Mouse (Mus musculus) midbrain, embryonic 11.5 days (tissue): Measurements from ENCODE around the gene Esam. TPM values are rescaled to one million over a fixed set of nuclear protein-coding genes. Genes with fewer than 3 reads are reported as not detected.

Experiments used
- ATAC-seq: fragments of 200-750 bp; cut with Nextera tagmentation; 2 replicates; pipeline ENCODE4 v1.8.0; 2017; ENCODE audit warnings: moderate TSS enrichment, moderate library complexity; ENCODE audit not compliant: low FRiP score
- DNase-seq: peaks from one replicate; pipeline ENCODE4 v3.0.0; 2015; ENCODE audit warnings: low spot score; ENCODE audit errors: missing footprints
- H3K27ac ChIP-seq: fragments of 300-500 bp; sonication (generic); 2 replicates; pipeline ENCODE4 v1.5.1; 2014; ENCODE audit warnings: low read depth, low read length
- H3K27me3 ChIP-seq: fragments of 300-500 bp; sonication (generic); 2 replicates; pipeline ENCODE4 v1.6.1; 2014; ENCODE audit warnings: mild to moderate bottlenecking, low read length, moderate library complexity, mixed read lengths; ENCODE audit not compliant: control insufficient read depth, insufficient read depth
- H3K36me3 ChIP-seq: fragments of 300-500 bp; sonication (generic); 2 replicates; pipeline ENCODE4 v1.6.1; 2014; ENCODE audit warnings: mild to moderate bottlenecking, low read length, moderate library complexity, mixed read lengths; ENCODE audit not compliant: control insufficient read depth, insufficient read depth
- H3K4me1 ChIP-seq: fragments of 300-500 bp; sonication (generic); 2 replicates; pipeline ENCODE4 v1.6.1; 2014; ENCODE audit warnings: low read length; ENCODE audit not compliant: control insufficient read depth, insufficient read depth
- H3K4me2 ChIP-seq: fragments of 300-500 bp; sonication (generic); 2 replicates; pipeline ENCODE4 v1.6.1; 2014; ENCODE audit warnings: mild to moderate bottlenecking, moderate library complexity
- H3K4me3 ChIP-seq: fragments of 300-500 bp; sonication (generic); 2 replicates; pipeline ENCODE4 v1.5.1; 2014; ENCODE audit warnings: low read depth, low read length
- H3K9ac ChIP-seq: fragments of 300-500 bp; sonication (generic); 2 replicates; pipeline ENCODE4 v1.6.1; 2014; ENCODE audit warnings: low read length
- H3K9me3 ChIP-seq: fragments of 300-500 bp; sonication (generic); 2 replicates; pipeline ENCODE4 v1.6.1; 2016; ENCODE audit warnings: low read length; ENCODE audit not compliant: control insufficient read depth
- WGBS: fragments of 180-500 bp; shearing (Covaris S2); extraction: QIAGEN DNeasy Blood & Tissue Kit; methylation state at CpG from one replicate; pipeline ENCODE4 v1.1.7; 2014; 5-methylcytosine and 5-hydroxymethylcytosine counted together
- polyA plus RNA-seq: library from polyadenylated mRNA; unstranded; fragments of >200 nt; fragmentation: Nextera tagmentation; extraction: Ambion mirVana; gene quantifications from 2 replicates; pipeline ENCODE4 v1.2.1, GENCODE M21; 2014

The Esam gene
- polyA plus RNA-seq, 1 experiment from 2014 or later: 29.6 TPM

DNA sequence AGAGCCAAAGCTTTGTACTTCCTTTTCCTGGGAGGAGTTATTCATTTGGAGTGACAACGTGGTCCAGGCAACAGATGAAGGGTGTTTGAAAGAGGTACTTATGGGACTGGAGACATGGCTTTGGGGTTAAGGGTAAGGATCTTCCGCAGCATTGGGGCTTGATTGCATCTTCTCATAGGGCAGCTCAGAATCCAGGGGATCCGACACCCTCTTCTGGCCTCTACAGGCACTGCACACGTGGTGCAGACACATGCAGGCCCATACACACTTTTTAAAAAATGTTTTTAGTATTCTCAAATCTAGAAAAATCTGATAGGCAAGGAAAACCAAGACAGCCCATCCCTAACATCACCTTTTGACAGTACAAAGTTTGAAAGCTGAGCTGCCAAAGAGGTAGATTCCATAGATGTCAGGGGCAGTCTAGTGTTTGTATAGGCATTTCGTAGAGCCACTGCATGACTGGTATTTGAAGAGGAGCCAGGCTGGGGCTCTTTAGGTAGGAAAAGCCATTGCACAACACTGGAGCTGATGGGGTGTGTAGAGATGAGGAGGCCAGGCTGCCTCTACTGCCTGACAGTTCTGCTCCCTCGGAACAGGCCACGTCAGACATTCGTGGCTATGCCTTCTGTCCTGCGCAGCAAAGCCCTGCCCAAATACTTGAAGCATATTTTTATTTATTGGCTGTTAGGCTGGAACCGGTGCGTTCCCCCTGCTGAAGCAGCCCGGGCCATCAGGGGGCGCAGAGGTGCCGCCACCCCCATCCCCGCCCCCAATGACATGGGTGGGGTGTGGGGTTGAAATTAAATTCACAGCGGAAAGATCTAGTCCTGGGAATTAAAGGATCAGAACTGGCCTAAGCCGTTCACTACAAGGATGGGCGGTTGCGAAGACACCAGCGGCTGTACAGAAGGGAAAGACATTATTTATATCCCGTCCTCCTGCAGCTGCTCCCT, 1.2 kb upstream of the Esam start:
- Histone ChIP-seq H3K4me3 (no peak overlapping the region), H3K4me1 (peaks cover 15% of the 10 kb centered on the region), H3K27ac (no peak overlapping the region), H3K36me3 (peaks cover 5% of the 10 kb centered on the region), H3K4me2 (peak overlapping the region; percentile 19; the same call in 1 of the 2 replicates), H3K27me3 (peaks cover 51% of the 10 kb centered on the region), H3K9ac (no peak overlapping the region), H3K9me3 (peaks cover 3% of the 10 kb centered on the region; the same call in 1 of the 2 replicates)
- DNase-seq: peak; percentile 92
- WGBS: 20% methylated on average over 21 of the region's 21 CpGs
- ATAC-seq: peak; percentile 17; the same call in 1 of the 2 replicates

DNA sequence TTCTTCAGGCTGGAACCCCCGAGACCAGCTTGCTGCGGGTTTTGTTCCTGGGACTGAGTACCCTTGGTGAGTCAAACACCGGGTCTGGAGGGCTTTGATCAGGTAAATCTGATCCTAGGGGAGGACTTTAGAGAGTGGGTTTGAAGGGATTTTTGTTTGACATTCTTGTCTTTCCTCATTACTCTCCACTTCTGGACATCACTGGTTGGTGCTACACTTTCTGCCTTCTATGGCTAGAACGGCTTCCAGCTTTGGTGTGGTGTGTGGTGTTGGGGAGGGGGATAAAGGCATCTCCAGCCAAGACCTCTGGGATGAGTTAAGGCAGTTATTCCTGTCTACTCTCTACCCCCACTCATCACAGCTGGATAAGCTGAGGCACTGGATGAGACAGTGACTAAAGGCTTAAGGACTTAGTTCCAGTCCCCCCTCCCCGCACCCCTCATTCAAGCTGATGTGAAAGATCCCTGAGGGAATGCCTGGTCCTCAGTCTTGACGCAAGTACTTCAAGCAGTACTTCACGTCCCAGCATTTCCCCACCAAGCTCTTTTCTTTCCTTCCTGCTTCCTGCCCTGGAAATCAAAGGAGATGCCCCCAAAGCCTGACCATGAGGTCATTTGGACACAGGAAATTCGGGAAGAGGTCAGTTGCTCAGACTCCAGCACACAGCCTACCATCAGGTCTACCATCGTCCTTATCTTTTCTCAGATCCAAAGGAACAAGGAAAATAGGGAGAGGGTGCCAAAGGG, 520 bp downstream of the Esam start:
- Histone ChIP-seq H3K36me3 (no peaks in the 10 kb centered on the region), H3K4me3 (no peak overlapping the region), H3K4me1 (peaks cover 15% of the 10 kb centered on the region), H3K27ac (no peak overlapping the region; the same call in 1 of the 2 replicates), H3K4me2 (no peak overlapping the region; the same call in 1 of the 2 replicates), H3K27me3 (peaks cover 60% of the 10 kb centered on the region), H3K9me3 (peaks cover 3% of the 10 kb centered on the region; the same call in 1 of the 2 replicates), H3K9ac (peak overlapping the region; percentile 4; the same call in 1 of the 2 replicates)
- ATAC-seq (no peak), DNase-seq (peak; percentile 91)
- WGBS: 18% methylated on average over 9 of the region's 9 CpGs

DNA sequence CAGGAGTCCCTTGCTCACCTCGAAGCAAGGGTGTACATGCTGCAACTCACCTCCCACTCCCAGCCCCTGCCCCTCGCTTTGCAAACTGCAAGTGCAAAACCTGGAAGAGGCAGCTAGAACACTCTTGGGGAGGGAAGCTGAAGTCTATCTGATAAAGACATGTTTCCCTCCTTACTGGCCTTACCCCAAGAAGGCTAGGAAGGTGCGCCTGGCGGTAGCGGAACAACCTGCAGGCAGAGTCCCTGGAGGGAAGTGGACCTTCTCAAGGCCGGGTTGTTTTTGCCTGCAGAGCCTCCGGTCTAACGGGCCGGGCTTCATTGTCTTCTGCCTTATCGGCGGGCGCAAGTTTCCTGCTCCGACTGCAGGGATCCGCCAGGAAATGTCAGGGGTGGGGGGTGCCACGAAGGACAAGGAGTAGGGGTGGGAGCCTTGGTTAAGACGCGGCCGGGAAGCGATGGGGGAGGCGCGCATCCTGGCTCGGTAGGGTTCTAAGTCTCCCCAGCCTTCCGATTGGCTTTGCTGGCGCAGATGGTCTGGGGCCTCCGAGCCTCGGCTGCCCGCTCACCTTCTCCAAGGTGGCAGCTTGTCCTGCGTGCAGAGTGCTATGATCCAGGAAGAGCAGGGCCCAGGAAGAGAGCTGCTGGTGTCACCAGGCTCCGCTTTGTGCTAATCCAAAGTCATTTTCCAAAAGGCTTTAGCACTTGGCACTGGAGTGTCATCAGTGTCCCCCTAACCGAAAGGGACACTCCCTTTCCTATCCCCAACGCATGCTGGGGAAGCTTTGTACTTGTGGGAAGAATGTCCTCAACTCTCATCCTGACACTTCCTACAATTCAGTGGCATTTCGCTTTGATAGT, 2.4 kb downstream of the Esam start:
- Histone ChIP-seq H3K36me3 (no peaks in the 10 kb centered on the region), H3K4me2 (peak overlapping the region; percentile 38), H3K27ac (no peak overlapping the region), H3K4me1 (peaks cover 15% of the 10 kb centered on the region), H3K9me3 (peaks cover 3% of the 10 kb centered on the region; the same call in 1 of the 2 replicates), H3K4me3 (peak overlapping the region; percentile 15), H3K9ac (peak overlapping the region; percentile 13; the same call in 1 of the 2 replicates), H3K27me3 (peaks cover 60% of the 10 kb centered on the region)
- ATAC-seq (peak; percentile 43), DNase-seq (peak; percentile 94)
- under 1% methylated on average over 32 of the region's 32 CpGs for WGBS

DNA sequence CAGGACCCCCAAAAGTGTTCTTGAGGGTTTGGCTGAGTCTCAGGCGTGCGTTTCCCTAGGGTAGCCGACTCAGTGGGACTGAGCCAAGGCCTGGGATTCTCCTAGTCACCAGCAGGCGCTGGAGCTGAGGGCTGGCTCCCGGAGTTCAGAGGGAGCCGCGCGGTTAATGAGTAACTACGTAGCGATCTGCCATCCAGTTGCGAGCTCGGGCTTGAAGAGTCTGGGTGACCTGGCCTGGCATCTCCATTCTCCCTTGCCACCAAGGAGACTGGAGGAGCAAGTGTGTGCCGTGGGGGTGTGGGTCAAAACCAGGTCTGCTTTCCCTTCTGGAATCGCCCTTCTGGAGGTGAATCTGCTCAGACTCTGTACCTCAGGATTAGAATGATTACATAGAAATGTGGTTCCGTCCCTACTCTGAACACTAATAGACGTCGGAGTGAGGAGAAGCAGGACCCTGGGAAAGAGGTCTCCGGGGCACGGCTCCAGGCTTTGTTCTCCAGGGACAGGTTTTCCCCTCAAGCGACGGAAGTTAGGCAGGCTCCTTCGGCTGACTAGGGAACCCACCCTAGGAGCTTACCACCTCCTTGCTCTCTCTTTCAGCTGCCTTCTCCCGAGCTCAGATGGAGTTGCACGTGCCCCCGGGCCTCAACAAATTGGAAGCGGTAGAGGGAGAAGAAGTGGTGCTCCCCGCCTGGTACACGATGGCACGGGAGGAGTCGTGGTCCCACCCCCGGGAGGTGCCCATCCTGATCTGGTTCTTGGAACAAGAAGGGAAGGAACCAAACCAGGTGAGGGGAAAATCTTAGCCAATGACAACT, 3.2 kb downstream of the Esam start:
- H3K4me3 ChIP-seq: peak overlapping the region; percentile 15
- H3K4me2 ChIP-seq: peak overlapping the region; percentile 38
- no peak overlapping the region for H3K27ac ChIP-seq
- H3K9me3 ChIP-seq: peaks cover 2% of the 10 kb centered on the region; the same call in 1 of the 2 replicates
- H3K9ac ChIP-seq: peak overlapping the region; percentile 22; the same call in 1 of the 2 replicates
- ATAC-seq: peak; percentile 73; the same call in 1 of the 2 replicates
- peak; percentile 95 for DNase-seq
- 1% methylated on average over 31 of the region's 31 CpGs for WGBS
- no peaks in the 10 kb centered on the region for H3K36me3 ChIP-seq
- H3K4me1 ChIP-seq: peaks cover 15% of the 10 kb centered on the region
- H3K27me3 ChIP-seq: peaks cover 55% of the 10 kb centered on the region

DNA sequence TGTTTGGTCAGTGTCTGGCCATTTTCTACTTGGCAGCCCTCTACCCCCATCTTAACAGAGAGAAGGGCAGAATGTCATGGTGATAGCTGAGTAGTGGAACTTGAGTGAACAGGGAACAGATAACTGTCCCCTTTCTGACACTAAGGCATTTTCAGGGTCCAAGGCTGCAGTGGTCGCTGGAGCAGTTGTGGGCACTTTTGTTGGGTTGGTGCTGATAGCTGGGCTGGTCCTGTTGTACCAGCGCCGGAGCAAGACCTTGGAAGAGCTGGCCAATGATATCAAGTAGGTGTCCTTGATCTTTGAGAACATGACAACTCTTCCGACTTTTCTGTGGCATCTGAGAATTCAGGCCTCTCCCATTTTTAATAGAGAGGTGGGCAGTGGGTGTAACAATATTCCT, 9.0 kb downstream of the Esam start:
- Histone ChIP-seq H3K9ac (no peak overlapping the region), H3K4me2 (no peak overlapping the region), H3K36me3 (no peaks in the 10 kb centered on the region), H3K27me3 (peaks cover 10% of the 10 kb centered on the region; the same call in 1 of the 2 replicates), H3K27ac (no peak overlapping the region), H3K4me1 (no peaks in the 10 kb centered on the region), H3K4me3 (no peak overlapping the region), H3K9me3 (no peaks in the 10 kb centered on the region)
- ATAC-seq (no peak), DNase-seq (no peak)
- WGBS: 87% methylated on average over 4 of the region's 4 CpGs

- peaks cover 4% of the 10 kb centered on the region; the same call in 1 of the 2 replicates for H3K27me3 ChIP-seq
- ATAC-seq: no peak
- no peak overlapping the region for H3K4me2 ChIP-seq
- no peak overlapping the region for H3K4me3 ChIP-seq
- DNase-seq: no peak
- H3K27ac ChIP-seq: no peak overlapping the region
- WGBS: 77% methylated on average over 5 of the region's 5 CpGs
- no peak overlapping the region for H3K9ac ChIP-seq
- H3K9me3 ChIP-seq: no peaks in the 10 kb centered on the region
- no peaks in the 10 kb centered on the region for H3K4me1 ChIP-seq
- H3K36me3 ChIP-seq: no peaks in the 10 kb centered on the region
Observed at GRCm38 (mm10) chr9:37537658-37538250, 9.9 kb downstream of the Esam start.

DNA sequence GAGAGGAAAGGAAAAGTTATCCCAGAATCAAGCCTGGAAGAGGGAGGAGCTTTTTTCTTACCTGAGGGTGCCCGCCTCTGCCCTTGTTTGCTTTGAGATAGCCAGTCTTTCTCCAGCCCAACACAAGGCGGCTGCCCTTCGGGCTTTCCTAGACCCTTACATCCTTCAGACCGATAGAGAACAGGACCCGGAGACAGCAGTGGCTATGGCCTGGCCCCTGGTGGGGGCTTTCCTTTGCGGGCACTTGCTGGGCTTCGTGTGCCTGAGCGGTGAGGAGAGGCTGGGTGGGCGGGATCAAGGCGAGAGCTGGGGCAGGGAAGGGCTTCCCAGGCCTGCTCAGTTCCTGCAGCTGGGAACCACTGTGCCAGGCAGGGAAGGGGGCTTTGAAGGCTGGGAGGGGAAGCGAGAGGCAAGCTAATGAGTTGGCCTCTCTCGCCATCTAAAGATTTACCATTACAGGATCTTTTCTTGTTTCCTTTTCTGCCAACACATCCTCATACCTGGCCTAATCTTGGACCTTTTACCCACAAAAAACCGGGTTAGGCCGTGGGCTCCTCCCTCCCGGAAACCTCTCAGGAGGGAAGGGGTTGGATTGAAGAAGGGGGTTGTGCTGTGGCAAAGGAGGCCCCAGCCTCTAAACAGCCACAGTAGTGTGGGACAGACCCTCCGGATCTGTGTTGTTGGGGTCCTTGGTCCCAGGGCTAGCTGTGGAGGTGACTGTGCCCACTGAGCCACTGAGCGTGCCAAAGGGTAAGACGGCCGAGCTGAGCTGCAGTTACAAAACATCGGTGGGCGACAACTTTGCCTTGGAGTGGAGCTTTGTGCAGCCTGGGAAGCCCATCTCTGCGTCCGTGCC, 11.5 kb downstream of the Esam start, which contains the start of gene Vsig2:
Vsig2 (plus strand) TSS at position 86 of the 856 bp plus-strand sequence.
- Histone ChIP-seq H3K9ac (no peak within 1 kb of the TSS), H3K9me3 (no peaks in the 10 kb centered on the region), H3K27me3 (peaks cover 3% of the 10 kb centered on the region; the same call in 1 of the 2 replicates), H3K4me3 (no peak within 1 kb of the TSS), H3K4me2 (no peak within 1 kb of the TSS), H3K36me3 (no peaks in the 10 kb centered on the region), H3K27ac (no peak within 1 kb of the TSS), H3K4me1 (peaks cover 4% of the 10 kb centered on the region; the same call in 1 of the 2 replicates)
- ATAC-seq (no peak), DNase-seq (no peak)
- WGBS: 42% methylated on average over 23 of the region's 23 CpGs
